Mouse (Mus musculus): Measurements from ENCODE around the gene Zfp113.

GRCm38 (mm10) chr5:138160842-138161665 is 5.5 kb upstream of the Zfp113 start, which contains the start of gene Cops6:
- no peak for TF ChIP-seq CTCF (IDR thresholded peaks at IDR 0.05; ENCODE audit: low read depth, low read length)
- TF ChIP-seq POLR2A (IDR thresholded peaks at IDR 0.05; ENCODE audit: borderline replicate concordance, low read depth, low read length) = no peak
